Comparison of ENCODE assay signal across 8 mouse cellular contexts in genomic region chr9:89678974-89679373, GRCm38 (mm10). TPM values are rescaled to one million over a fixed set of nuclear protein-coding genes. Genes with fewer than 3 reads are reported as not detected.
DNase-seq lines count a peak whose midpoint lies in the region; ATAC-seq lines count a peak whose summit lies in the region.

No protein-coding gene starts in this region.

- H3K9ac ChIP-seq in lung, embryonic 15.5 days, result no peak overlapping the region

- no peaks in the 10 kb centered on the region for H3K4me1 ChIP-seq in lung, embryonic 15.5 days

- H3K36me3 ChIP-seq in lung, embryonic 15.5 days, result no peaks in the 10 kb centered on the region

- no peaks in the 10 kb centered on the region for H3K27me3 ChIP-seq in lung, embryonic 15.5 days

- DNase-seq in cerebellum, postnatal 10 days, result peak; percentile 78 to 79
- no peak for DNase-seq in cerebellum, adult 11-12 months
- peak; percentile 16 for DNase-seq in A20 (ENCODE audit: low read depth, low spot score)
- peak; percentile 53 for DNase-seq in embryo, embryonic 11 days
- DNase-seq in yolk sac, embryonic 10.5 days (ENCODE audit: low spot score), result no peak
- no peak for DNase-seq in layer of hippocampus, postnatal 36 days
- no peak for DNase-seq in heart, adult 11 months

- 33% methylated on average over 1 of the region's 1 CpGs for WGBS in lung, embryonic 15.5 days

- H3K4me3 ChIP-seq in lung, embryonic 15.5 days, result no peak overlapping the region

- no peak overlapping the region for H3K27ac ChIP-seq in lung, embryonic 15.5 days

- H3K4me2 ChIP-seq in lung, embryonic 15.5 days, result no peak overlapping the region

- no peaks in the 10 kb centered on the region for H3K9me3 ChIP-seq in lung, embryonic 15.5 days

- peak; percentile 42; the same call in 1 of the 2 replicates for ATAC-seq in lung, embryonic 15.5 days (ENCODE audit: borderline replicate concordance, extremely low read depth, low FRiP score, low TSS enrichment)

RNA-seq across cellular contexts. Expression of gene Tmed3, which starts 25.9 kb away (rescaled TPM):
- polyA plus RNA-seq in lung, embryonic 15.5 days (2015; fragmentation: Nextera tagmentation; extraction: Ambion mirVana), result 104 and 108 TPM in 2 replicates
- 10 to 100 TPM; 25.9 to 28.2 TPM for total RNA-seq in layer of hippocampus, postnatal 36 days (2021)

RNA-seq across cellular contexts. Expression of gene Minar1, which starts 56.0 kb away (rescaled TPM):
- polyA plus RNA-seq in lung, embryonic 15.5 days (2015; fragmentation: Nextera tagmentation; extraction: Ambion mirVana), result 0.02 and 0.05 TPM in 2 replicates
- 1 to 10 TPM; 2.7 to 2.8 TPM for total RNA-seq in layer of hippocampus, postnatal 36 days (2021)

RNA-seq across cellular contexts. Expression of gene Ankrd34c, which starts 59.3 kb away (rescaled TPM):
- polyA plus RNA-seq in lung, embryonic 15.5 days (2015; fragmentation: Nextera tagmentation; extraction: Ambion mirVana), result not detected in 2 replicates
- total RNA-seq in layer of hippocampus, postnatal 36 days (2021), result 1 to 10 TPM; 1.0 to 1.4 TPM

Comparison
In these comparisons a context has a peak if more than half of its experiments do, and no peak if none do; other contexts are left out.
1. DNase-seq: peak in cerebellum, postnatal 10 days (2 of 2), A20 (single experiment) and embryo, embryonic 11 days (single experiment); none in cerebellum, adult 11-12 months (single experiment), yolk sac, embryonic 10.5 days (single experiment), layer of hippocampus, postnatal 36 days (0 of 2) and heart, adult 11 months (single experiment).